Mouse (Mus musculus): ENCODE measurements around the gene Poc1a. TPM values are rescaled to one million over a fixed set of nuclear protein-coding genes. Genes with fewer than 3 reads are reported as not detected.

Poc1a gene
- polyA plus RNA-seq, 1 experiment from 2014 or later, result 11.8 TPM

- no peak overlapping the region for H3K4me3 ChIP-seq (ENCODE audit: low read depth, low read length)
- 67% methylated on average over 10 of the region's 10 CpGs for WGBS
- no peak for DNase-seq (ENCODE audit: low spot score)
- no peak overlapping the region for H3K4me2 ChIP-seq (ENCODE audit: low read length)
- H3K4me1 ChIP-seq (ENCODE audit: control insufficient read depth, insufficient read depth, low read length), result no peaks in the 10 kb centered on the region
- no peak overlapping the region for H3K27ac ChIP-seq (ENCODE audit: low read depth, low read length)
- no peaks in the 10 kb centered on the region for H3K27me3 ChIP-seq (replicated peaks; ENCODE audit: control insufficient read depth, insufficient read depth, low read length)
- no peaks in the 10 kb centered on the region for H3K36me3 ChIP-seq (ENCODE audit: control insufficient read depth, insufficient read depth, low read length)
- no peaks in the 10 kb centered on the region for H3K9me3 ChIP-seq (replicated peaks; ENCODE audit: control insufficient read depth, low read length)
- no peak overlapping the region for H3K9ac ChIP-seq (ENCODE audit: low read length)
- ATAC-seq, result no peak
These were observed 74.5 kb downstream of the Poc1a start for GRCm38 (mm10) chr9:106355217-106355974.

GRCm38 (mm10) chr9:106355975-106356286, 75.1 kb downstream of the Poc1a start:
- Histone ChIP-seq H3K36me3 (ENCODE audit: control insufficient read depth, insufficient read depth, low read length) (no peaks in the 10 kb centered on the region), H3K4me3 (ENCODE audit: low read depth, low read length) (no peak overlapping the region), H3K9ac (ENCODE audit: low read length) (no peak overlapping the region), H3K27me3 (replicated peaks; ENCODE audit: control insufficient read depth, insufficient read depth, low read length) (no peaks in the 10 kb centered on the region), H3K4me2 (ENCODE audit: low read length) (no peak overlapping the region), H3K4me1 (ENCODE audit: control insufficient read depth, insufficient read depth, low read length) (no peaks in the 10 kb centered on the region), H3K27ac (ENCODE audit: low read depth, low read length) (no peak overlapping the region), H3K9me3 (replicated peaks; ENCODE audit: control insufficient read depth, low read length) (no peaks in the 10 kb centered on the region)
- no peak for ATAC-seq
- DNase-seq (ENCODE audit: low spot score), result no peak

- Histone ChIP-seq H3K36me3 (ENCODE audit: control insufficient read depth, insufficient read depth, low read length) (no peaks in the 10 kb centered on the region), H3K4me1 (ENCODE audit: control insufficient read depth, insufficient read depth, low read length) (no peaks in the 10 kb centered on the region), H3K4me3 (ENCODE audit: low read depth, low read length) (no peak overlapping the region), H3K27ac (ENCODE audit: low read depth, low read length) (no peak overlapping the region), H3K4me2 (ENCODE audit: low read length) (no peak overlapping the region), H3K9ac (ENCODE audit: low read length) (no peak overlapping the region), H3K27me3 (replicated peaks; ENCODE audit: control insufficient read depth, insufficient read depth, low read length) (no peaks in the 10 kb centered on the region), H3K9me3 (replicated peaks; ENCODE audit: control insufficient read depth, low read length) (no peaks in the 10 kb centered on the region)
- 81% methylated on average over 8 of the region's 10 CpGs for WGBS
- no peak for DNase-seq (ENCODE audit: low spot score)
- no peak for ATAC-seq
These were observed 75.5 kb downstream of the Poc1a start for GRCm38 (mm10) chr9:106356323-106356844.

GRCm38 (mm10) chr9:106357167-106357566, 76.3 kb downstream of the Poc1a start:
- no peaks in the 10 kb centered on the region for H3K9me3 ChIP-seq (replicated peaks; ENCODE audit: control insufficient read depth, low read length)
- H3K4me1 ChIP-seq (ENCODE audit: control insufficient read depth, insufficient read depth, low read length), result no peaks in the 10 kb centered on the region
- H3K4me2 ChIP-seq (ENCODE audit: low read length), result no peak overlapping the region
- DNase-seq (ENCODE audit: low spot score) (no peak), ATAC-seq (no peak)
- H3K9ac ChIP-seq (ENCODE audit: low read length), result no peak overlapping the region
- H3K4me3 ChIP-seq (ENCODE audit: low read depth, low read length), result no peak overlapping the region
- H3K27ac ChIP-seq (ENCODE audit: low read depth, low read length), result no peak overlapping the region
- no peaks in the 10 kb centered on the region for H3K36me3 ChIP-seq (ENCODE audit: control insufficient read depth, insufficient read depth, low read length)
- 87% methylated on average over 3 of the region's 3 CpGs for WGBS
- no peaks in the 10 kb centered on the region for H3K27me3 ChIP-seq (replicated peaks; ENCODE audit: control insufficient read depth, insufficient read depth, low read length)

- Histone ChIP-seq H3K4me1 (ENCODE audit: control insufficient read depth, insufficient read depth, low read length) (no peaks in the 10 kb centered on the region), H3K27ac (ENCODE audit: low read depth, low read length) (no peak overlapping the region), H3K27me3 (replicated peaks; ENCODE audit: control insufficient read depth, insufficient read depth, low read length) (no peaks in the 10 kb centered on the region), H3K9ac (ENCODE audit: low read length) (no peak overlapping the region), H3K9me3 (replicated peaks; ENCODE audit: control insufficient read depth, low read length) (no peaks in the 10 kb centered on the region), H3K36me3 (ENCODE audit: control insufficient read depth, insufficient read depth, low read length) (no peaks in the 10 kb centered on the region), H3K4me2 (ENCODE audit: low read length) (no peak overlapping the region), H3K4me3 (ENCODE audit: low read depth, low read length) (no peak overlapping the region)
- DNase-seq (ENCODE audit: low spot score), result no peak
- ATAC-seq, result no peak
- WGBS, result 36% methylated on average over 6 of the region's 6 CpGs
These were observed 78.4 kb downstream of the Poc1a start for GRCm38 (mm10) chr9:106359297-106359696.

GRCm38 (mm10) chr9:106361140-106361539, 80.3 kb downstream of the Poc1a start:
- Histone ChIP-seq H3K9me3 (replicated peaks; ENCODE audit: control insufficient read depth, low read length) (no peaks in the 10 kb centered on the region), H3K27me3 (replicated peaks; ENCODE audit: control insufficient read depth, insufficient read depth, low read length) (no peaks in the 10 kb centered on the region), H3K4me3 (ENCODE audit: low read depth, low read length) (no peak overlapping the region), H3K4me2 (ENCODE audit: low read length) (no peak overlapping the region), H3K36me3 (ENCODE audit: control insufficient read depth, insufficient read depth, low read length) (no peaks in the 10 kb centered on the region), H3K9ac (ENCODE audit: low read length) (no peak overlapping the region), H3K27ac (ENCODE audit: low read depth, low read length) (no peak overlapping the region), H3K4me1 (ENCODE audit: control insufficient read depth, insufficient read depth, low read length) (no peaks in the 10 kb centered on the region)
- WGBS, result 86% methylated on average over 6 of the region's 6 CpGs
- ATAC-seq (no peak), DNase-seq (ENCODE audit: low spot score) (no peak)

- ATAC-seq, result no peak
- Histone ChIP-seq H3K27me3 (replicated peaks; ENCODE audit: control insufficient read depth, insufficient read depth, low read length) (no peaks in the 10 kb centered on the region), H3K9me3 (replicated peaks; ENCODE audit: control insufficient read depth, low read length) (no peaks in the 10 kb centered on the region), H3K4me2 (ENCODE audit: low read length) (no peak overlapping the region), H3K9ac (ENCODE audit: low read length) (no peak overlapping the region), H3K4me1 (ENCODE audit: control insufficient read depth, insufficient read depth, low read length) (peaks cover 7% of the 10 kb centered on the region; the same call in 1 of the 2 replicates), H3K27ac (ENCODE audit: low read depth, low read length) (no peak overlapping the region), H3K36me3 (ENCODE audit: control insufficient read depth, insufficient read depth, low read length) (no peaks in the 10 kb centered on the region), H3K4me3 (ENCODE audit: low read depth, low read length) (no peak overlapping the region)
- 81% methylated on average over 7 of the region's 7 CpGs for WGBS
- DNase-seq (ENCODE audit: low spot score), result no peak
These were observed 84.5 kb downstream of the Poc1a start for GRCm38 (mm10) chr9:106365333-106365732.

- Histone ChIP-seq H3K27ac (ENCODE audit: low read depth, low read length) (no peak overlapping the region), H3K36me3 (ENCODE audit: control insufficient read depth, insufficient read depth, low read length) (0 out of 2 replicates have a peak, but pooled peaks cover 3% of the 10 kb centered on the region), H3K9me3 (replicated peaks; ENCODE audit: control insufficient read depth, low read length) (no peaks in the 10 kb centered on the region), H3K4me2 (ENCODE audit: low read length) (no peak overlapping the region), H3K27me3 (replicated peaks; ENCODE audit: control insufficient read depth, insufficient read depth, low read length) (no peaks in the 10 kb centered on the region), H3K4me1 (ENCODE audit: control insufficient read depth, insufficient read depth, low read length) (peaks cover 13% of the 10 kb centered on the region; the same call in 1 of the 2 replicates), H3K9ac (ENCODE audit: low read length) (no peak overlapping the region), H3K4me3 (ENCODE audit: low read depth, low read length) (no peak overlapping the region)
- no peak for DNase-seq (ENCODE audit: low spot score)
- 53% methylated on average over 1 of the region's 1 CpGs for whole genome bisulfite sequencing
- no peak for ATAC-seq
These were observed 85.3 kb downstream of the Poc1a start for GRCm38 (mm10) chr9:106366188-106366587.

- no peak for DNase-seq (ENCODE audit: low spot score)
- no peak for ATAC-seq
- Histone ChIP-seq H3K4me1 (ENCODE audit: control insufficient read depth, insufficient read depth, low read length) (peaks cover 19% of the 10 kb centered on the region; the same call in 1 of the 2 replicates), H3K27me3 (replicated peaks; ENCODE audit: control insufficient read depth, insufficient read depth, low read length) (no peaks in the 10 kb centered on the region), H3K4me2 (ENCODE audit: low read length) (peak overlapping the region; percentile 95), H3K4me3 (ENCODE audit: low read depth, low read length) (peak overlapping the region; percentile 79), H3K9ac (ENCODE audit: low read length) (peak overlapping the region; percentile 54), H3K9me3 (replicated peaks; ENCODE audit: control insufficient read depth, low read length) (no peaks in the 10 kb centered on the region), H3K36me3 (ENCODE audit: control insufficient read depth, insufficient read depth, low read length) (0 out of 2 replicates have a peak, but pooled peaks cover 6% of the 10 kb centered on the region), H3K27ac (ENCODE audit: low read depth, low read length) (no peak overlapping the region)
- 17% methylated on average over 5 of the region's 5 CpGs for WGBS
These were observed 86.1 kb downstream of the Poc1a start for GRCm38 (mm10) chr9:106367001-106367400.

Measured in forebrain, embryonic 14.5 days (tissue).